Mouse (Mus musculus) common myeloid progenitor, adult 5-6 weeks (primary cell): Measurements from ENCODE around the gene Cenps. TPM values are rescaled to one million over a fixed set of nuclear protein-coding genes. Genes with fewer than 3 reads are reported as not detected.
"Not testable (repeated sequence)": the region's sequence is repeated elsewhere in the genome, so short reads cannot be mapped to it uniquely, and the experiment has no call there.

ENCODE experiments used
- ATAC-seq: replicated peaks from 2 replicates; pipeline ENCODE4 v1.8.0; 2016; ENCODE audit warnings: low read depth, mild to moderate bottlenecking, moderate TSS enrichment, inconsistent platforms; ENCODE audit not compliant: poor library complexity, severe bottlenecking
- total RNA-seq: library from RNA; stranded (forward); fragments of 200-1000, 187-1606 nt; gene quantifications from 2 replicates; pipeline ENCODE4 v1.2.3, GENCODE M21; 2017

Gene Cenps
- 16.2 and 32.3 TPM in 2 replicates for total RNA-seq

DNA sequence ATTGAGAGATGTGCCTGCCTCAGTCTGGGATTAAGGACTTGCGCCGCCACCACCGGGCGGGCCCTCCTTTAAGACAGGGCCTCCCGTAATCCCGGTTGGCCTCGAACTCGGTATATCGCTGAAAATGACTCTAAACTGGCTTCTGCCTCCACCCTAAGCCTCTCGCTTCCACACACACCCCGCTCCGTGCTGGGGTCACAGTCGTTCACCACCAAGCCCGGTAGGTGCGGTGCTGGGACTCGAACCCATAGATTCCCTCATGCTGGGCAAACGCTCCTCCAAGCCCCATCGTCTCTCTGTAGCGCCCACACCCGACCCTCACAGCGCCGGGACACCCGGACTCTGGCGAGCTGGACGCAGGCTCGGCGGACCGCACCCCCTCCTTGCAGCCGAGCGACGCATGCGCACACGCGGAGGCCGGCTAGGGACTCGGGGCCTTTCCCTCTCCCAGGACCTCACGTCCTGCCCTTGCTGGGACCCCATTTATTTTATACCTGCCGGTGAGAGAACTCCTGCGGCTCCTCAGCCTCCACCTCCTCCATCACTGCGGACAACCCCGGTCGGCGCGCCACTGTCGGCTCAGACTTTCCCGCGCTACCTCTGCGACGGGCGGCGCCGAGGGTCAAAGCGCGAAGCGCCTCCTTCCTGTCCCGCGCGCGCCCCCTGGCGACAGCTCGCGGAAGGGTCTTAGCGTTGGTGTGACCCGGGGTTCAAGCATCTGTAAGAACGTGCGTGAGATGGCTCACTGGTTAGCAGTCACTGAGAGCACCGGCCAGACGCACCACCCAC, at the start of gene Cenps:
TSS of gene Cenps (minus strand) at position 648 of the 789 bp plus-strand sequence.
- peak; percentile 94 for ATAC-seq

DNA sequence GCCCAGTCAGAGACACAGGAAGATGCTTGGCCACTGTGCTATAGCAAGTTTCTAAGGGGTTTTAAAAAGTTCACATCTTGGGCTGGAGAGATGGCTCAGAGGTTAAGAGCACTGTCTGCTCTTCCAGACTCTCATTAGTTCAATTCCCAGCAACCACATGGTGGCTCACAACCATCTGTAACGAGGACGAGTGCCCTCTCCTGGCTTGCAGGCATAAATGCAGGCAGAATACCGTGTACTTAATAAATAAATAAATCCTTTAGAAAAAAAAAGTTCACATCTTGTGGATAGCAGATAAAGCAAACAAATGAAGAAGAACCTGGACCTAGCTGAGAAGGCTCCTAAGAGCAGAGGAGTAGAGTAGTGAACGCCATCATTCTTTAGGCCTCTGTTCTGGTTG, 45.3 kb upstream of the Cenps start:
- no peak for ATAC-seq

DNA sequence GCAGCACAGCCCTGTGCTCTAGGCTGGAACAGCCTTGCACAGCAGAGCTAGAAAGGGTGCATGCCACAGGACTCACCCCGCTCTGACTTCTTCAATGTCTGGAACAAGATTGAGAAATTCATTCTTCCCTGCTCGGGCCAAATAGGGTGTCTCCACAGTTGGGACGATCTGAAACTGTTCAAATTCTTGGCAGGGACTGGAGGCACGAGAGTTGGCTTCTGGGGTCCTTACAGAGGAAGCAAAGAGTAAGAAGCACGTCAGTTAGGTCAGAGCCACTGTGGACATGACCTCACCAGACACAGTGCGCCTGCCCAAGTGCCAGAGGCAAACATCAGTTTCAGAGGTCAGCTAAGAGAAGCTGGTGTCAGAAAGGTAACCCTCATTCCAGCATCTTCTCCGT, 44.8 kb upstream of the Cenps start:
- no peak for ATAC-seq

DNA sequence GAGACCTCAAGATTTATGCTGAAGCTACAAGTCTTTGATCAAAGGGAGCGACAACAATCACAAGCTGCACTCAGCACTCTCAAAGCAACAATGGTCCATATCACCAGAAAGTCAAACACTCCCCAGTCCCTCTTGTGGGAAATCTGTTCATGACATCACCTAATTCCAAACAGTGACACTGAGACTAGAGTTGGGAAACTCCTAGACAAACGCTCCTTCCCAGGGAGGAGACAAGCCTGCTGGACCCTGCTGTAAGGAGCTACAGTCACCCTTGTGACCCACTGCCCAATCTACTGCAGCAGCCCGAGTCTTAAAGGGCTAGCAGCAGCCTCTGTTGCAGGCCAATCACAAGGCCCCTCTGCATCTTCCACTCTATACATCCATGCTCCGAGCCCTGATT, 42.1 kb upstream of the Cenps start:
- no peak for ATAC-seq

DNA sequence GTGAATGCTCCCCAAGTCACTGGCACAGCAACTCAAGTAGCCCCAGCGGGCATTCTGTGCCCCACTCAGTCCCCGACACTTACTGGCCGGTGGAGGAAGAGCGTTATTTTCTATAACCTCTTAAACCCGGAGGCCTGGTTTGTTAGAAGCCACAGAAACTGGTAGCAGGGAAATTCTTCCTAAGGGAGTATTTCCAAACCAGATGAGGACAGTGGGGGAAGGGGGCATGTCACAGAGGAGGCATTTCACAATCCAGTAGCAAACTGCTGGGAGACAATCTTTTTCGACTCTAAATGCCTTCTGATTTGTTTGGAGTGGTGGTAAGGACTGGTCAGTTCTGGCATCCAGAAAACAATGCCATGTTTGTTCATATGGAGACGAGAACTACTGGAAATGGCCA, 41.7 kb upstream of the Cenps start:
- ATAC-seq, result no peak

DNA sequence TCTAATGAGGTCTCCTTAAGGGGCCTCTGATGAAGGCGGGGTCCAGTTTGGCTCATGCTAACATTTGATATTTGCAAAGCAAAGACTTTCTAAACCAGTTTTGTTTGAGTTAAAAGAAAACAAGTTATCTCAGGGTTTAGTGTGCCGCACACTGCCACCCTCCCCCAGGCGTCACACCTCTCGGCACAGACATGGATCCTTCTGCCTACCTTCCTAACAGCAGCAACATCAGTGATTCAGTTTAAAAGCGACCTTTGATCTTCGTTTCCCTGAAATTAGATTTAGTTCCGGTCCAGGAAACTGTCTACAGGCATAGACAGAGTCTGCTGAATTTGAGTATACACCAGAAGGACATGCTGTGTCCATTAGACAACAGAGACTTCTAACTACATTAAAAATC, 40.9 kb upstream of the Cenps start:
- ATAC-seq, result no peak

DNA sequence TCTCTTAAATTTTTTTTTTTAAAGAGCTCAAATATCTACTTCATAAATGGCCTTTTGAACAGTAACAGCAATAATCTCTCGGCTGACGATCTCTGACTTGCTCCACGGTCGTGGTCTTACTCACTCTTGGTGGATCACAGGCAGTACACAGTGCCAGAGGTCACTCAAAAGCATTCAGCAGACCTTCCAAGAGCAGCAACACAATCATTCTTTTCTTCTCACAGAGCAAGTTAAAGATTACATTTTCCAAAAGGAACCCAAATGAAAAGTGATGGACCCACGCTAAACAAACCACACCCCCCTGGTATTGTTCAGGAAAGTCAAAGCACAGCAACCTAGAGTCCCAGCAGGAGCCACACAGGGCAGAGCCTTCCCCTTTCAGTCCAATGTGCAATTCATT, 39.6 kb upstream of the Cenps start:
- ATAC-seq, result no peak

DNA sequence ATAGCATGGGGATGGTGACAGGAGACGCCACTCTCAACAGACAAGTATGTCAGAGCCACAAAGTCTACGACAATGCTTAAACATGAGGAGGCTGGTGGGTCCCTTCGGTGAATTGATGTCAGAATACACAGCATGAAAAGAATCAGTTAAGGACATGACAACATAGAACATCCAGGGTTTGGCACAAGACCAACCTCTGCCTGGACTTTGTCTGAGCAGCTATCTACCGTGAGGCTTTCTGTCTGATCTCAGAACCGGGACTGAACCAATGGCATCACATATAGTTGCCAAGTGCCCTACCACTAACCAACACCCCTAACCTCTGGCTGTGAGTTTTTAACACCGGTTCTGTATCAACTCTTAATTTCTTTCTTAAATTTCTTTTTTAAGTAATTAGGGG, 39.2 kb upstream of the Cenps start:
- no peak for ATAC-seq

DNA sequence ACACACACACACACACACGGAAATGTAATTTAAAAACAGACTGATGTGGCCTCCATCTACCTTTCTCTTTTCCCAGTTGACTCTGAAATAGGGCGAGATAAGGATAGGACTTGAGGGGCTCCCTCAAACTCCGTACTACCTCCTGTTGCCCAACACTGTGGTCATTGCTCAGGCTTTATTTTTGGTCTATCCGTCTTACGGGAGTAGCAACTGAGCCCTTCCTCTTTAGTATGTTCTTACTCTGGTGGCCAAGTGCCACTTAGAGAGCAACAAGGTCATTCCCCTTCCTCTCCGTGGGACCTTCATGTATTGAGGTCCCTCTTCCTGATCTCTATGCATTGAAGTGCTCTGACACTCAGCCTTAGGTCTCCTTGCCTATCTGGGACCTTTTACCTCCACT, 36.2 kb upstream of the Cenps start:
- ATAC-seq, result peak; percentile 69

DNA sequence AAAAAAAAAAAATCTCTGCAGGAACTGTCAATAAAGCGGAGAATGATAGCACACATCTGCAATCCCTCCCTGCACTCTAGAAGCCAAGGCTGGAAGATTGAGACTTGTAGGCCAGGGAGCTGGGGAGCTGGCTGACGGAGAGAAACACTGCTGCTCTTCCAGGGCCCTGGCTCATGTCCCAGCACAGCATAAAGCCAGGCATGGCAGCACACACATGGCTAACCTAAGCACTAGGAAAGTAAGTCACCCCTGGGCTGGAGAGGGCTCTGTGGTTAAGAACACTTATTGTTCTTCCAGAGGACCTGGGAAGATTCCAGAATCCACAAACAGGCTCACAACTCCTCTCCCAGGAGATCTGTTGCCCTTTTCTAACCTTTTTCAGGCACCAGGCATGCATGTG, 35.2 kb upstream of the Cenps start:
- ATAC-seq, result no peak

DNA sequence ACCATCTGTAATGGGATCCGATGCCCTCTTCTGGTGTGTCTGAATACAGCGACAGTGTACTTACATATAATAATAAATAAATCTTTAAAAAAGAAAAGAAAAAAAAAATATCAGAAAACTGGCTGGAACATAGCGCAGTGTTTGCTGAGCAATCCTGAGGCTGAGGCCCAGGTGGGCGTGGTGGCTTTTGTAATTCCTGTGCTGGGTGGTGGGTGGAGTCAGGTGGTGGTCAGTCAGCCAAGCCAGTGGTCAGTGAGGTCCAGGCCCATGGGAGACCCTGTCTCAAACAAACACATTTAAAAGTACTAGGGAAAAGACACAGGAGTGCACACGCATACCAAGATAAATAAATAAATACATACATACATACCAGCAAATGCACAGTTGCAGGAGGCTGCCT, 34.7 kb upstream of the Cenps start:
- no peak for ATAC-seq

DNA sequence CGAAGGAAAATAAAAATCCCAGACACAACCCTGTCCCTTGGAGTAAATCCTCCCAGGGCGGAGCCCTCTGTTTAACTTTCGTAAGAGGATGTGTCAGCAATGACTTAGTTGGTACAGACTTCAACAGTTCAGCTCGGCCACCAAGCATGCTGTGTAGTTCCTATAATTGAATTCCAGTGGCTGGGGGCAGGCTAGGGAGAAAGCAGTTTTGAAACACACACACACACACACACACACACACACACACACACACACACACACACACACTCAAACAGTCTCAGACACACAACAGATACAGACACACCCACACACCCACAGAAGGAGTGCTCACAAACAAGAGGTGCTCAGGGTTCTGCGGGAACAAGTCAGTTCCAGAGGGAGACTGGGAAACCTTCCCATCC, 34.2 kb upstream of the Cenps start:
- ATAC-seq, result no peak

DNA sequence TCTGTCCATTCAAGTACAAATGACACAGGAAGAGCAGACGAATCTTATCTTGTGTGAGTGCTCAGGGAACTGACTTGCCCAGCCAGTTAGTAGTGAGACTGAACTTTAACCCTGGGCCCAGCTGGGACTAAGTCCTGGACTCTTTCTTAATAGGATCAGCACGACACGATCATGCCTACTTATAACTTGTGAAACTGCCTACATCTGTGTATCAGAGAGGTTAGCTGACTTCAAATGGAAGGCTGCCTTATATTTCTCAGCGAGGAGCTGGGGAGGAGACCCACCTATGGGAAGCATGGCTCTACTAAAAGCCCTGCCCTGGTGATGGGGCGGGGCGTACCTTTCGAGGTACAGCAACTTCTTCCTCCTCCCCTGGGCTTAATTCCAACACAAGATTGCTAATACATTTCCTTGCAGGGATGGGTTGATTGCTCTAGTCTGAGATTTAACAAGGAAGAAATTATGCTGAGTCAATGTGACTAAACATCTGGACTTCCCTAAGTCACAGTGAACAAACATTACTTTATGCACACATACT, 33.0 kb upstream of the Cenps start:
- ATAC-seq, result peak; percentile 23

DNA sequence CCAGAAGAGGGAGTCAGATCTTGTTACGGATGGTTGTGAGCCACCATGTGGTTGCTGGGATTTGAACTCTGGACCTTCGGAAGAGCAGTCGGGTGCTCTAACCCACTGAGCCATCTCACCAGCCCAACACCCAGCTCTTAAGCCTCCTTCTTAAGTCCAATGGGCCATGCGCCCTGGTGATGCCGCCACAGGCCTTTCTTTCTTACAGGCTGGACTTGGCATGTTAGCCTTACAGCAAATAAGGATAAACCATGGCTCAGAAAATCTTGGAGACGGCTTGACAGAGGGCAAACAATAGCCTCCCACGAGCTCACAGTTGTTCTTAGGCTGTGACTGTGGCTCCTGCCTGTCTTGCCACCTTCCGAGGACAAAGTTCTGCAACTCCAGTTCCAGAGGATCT, 32.5 kb upstream of the Cenps start:
- not testable (repeated sequence) for ATAC-seq

DNA sequence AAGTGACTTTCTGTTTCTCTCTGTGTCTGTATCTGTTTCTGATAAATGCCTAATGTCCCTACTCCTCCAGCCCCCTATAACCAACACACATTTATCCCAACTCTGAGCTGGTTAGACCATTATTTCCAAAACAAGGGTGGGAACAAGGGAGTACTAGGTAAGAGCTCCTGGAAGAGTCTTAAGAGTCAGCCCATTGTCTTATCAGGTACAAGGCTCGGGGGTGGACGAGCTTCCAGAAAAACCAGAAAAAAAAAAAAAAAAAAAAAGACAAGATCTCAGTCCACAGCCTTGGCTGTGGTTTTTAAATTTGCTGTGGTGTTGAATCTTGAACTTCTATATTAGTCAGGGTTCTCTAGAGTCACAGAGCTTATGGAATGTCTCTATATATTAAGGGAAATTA, 30.6 kb upstream of the Cenps start:
- ATAC-seq, result no peak

DNA sequence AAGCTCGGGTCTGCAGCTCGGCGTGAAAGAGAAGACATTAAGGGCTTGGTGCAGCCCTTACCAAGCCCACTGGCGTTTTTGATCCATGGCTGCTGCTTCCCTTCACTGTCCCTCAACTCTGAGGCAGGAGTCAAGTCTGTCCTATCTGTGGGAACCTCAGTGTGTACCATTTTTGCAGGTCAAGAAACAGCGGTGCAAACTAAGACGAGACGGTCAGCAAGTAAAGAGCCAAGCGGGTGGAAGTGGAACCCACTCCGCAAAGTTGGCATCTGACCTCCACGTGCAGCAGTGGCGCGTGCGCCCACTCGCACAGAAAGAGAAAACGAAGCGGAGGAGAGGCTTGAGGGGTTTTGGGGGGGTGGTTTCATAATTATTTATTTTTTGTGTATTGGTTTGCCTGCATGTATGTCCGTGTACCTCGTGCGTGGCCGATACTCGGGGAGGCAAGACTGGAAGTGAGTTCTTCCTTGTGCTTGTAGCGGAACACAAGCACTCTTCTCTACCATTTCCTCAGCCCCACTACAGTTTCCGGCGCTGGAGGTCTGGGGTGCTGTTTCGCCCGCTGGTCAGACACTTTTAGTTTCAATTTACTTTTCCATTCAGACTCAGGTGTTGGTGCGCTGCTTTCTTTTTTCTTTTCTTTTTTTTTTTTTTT, 29.7 kb upstream of the Cenps start:
- ATAC-seq, result peak; percentile 17

DNA sequence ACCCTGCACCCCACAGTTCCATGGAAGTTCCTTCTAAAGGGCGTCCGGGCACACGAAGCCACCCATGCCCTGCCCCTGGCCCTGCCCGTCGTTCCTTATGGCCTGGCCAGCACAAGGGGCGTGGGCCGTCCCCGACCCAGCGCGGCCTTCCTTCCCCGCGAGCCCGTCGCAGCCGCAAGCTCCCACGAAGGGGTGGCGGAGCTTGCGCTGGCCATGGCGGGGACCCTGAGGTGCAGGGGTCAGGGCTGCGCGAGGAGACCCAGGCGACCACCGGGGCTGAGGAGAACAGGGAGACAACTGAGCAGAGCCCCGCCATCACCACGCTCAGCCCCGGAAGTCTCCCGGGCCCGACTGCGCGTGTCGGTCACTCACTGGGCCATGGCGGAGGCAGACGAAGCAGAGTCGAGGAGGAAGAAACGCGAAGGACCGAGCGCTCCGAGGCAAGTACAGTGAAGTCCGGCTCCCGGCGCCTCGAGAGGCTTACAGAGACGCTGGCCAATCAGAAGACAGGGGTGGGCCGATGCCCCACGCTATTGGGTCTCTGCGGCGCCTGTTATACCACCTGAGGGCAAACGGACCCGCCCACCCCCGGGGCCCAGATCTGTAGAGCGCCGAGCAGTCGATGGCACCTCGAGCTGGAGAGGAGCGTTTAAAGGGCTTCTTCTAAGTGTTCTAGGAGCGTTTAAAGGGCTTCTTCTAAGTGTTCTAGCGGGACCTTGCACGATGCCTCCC, 29.0 kb upstream of the Cenps start, which contains the start of gene Pgd:
TSS of gene Pgd (minus strand) at position 557 of the 732 bp plus-strand sequence.
- ATAC-seq, result peak; percentile 94

DNA sequence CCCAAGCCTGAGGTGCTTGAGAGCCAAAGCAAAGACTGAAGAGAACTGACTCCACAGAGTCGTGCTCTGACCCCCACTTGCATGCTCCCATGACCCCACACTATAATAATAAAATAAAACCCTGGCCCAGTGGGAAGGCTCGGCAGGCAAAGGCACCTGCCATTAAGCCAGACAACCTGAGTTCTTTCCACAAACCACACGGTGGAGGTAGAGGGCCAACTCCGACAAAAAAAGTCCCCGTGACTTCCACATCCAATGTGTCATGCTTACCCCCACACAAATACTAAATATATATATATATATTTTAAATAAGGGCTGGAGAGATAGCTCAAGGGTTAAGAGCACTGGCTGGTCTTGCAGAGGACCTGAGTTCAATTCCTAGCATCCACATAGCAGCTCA, 26.7 kb upstream of the Cenps start:
- ATAC-seq, result no peak

DNA sequence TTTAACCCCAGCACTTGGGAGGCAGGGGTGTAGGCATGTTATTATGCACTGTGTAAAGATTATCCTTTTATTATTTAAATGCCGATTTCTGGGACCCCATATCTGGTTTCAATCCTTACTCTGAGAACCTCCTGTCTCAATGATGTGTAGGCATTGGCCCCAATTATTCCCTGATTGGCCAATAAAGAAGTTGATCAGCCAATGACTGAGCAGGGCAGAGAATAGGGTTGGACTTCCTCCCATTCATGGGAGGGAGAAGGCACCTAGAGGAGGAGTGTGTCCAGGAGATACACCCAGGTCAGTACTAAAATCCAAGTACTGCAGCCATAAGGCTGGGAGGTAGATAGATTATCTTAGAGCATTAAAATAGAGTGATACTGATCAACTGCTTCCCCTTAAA, 25.8 kb upstream of the Cenps start:
- ATAC-seq, result no peak

DNA sequence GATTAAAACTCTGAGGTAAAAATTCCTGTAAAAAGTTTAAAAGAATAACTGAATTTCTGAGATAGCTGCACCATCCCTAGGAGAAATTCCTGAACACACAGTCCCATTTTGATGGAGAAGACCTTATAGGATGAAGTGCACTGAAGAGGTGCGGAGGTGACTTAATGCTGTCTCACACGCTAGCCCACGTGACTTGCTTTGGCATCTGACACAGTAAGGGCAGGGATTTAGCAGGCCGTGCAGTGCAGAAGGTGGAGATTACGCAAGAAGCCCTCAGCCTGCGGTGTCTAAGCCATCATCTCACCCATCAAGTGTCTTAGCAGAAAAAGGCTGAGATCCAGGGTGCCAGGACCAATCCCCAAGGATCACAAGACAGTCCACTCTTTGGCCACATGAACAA, 23.7 kb upstream of the Cenps start:
- ATAC-seq, result no peak

DNA sequence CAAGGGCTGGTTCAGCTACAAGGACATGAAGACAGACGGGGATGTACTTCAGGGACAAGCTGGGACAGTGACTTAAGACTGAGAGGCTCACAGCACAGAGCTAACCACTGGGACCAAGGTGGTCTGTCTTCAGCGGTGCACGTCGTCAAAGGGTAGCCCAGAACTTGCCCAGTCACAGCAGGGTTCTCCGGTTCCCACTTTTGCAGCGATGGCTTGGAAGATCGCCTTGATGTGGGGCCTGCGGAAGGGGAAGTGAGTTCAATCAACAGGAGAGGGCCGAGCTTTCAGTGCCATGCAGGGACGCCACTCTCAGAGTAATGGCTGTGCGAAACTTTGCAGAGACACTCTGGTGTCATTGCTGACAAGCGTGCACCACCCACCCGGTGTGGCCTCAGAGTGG, 22.5 kb upstream of the Cenps start:
- ATAC-seq, result no peak
